Mouse (Mus musculus) intestine, postnatal 0 days (tissue): ENCODE data around the gene Prlhr. TPM values are rescaled to one million over a fixed set of nuclear protein-coding genes. Genes with fewer than 3 reads are reported as not detected.

ENCODE experiments used
- ATAC-seq: fragments of 200-750 bp; cut with Nextera tagmentation; 2 replicates; pipeline ENCODE4 v1.8.0; 2017; ENCODE audit warnings: mild to moderate bottlenecking, moderate TSS enrichment, moderate library complexity
- H3K27ac ChIP-seq: fragments of 300-500 bp; sonication (generic); 2 replicates; pipeline ENCODE4 v1.5.1; 2014; ENCODE audit warnings: mild to moderate bottlenecking, low read depth, low read length, moderate library complexity
- H3K27me3 ChIP-seq: fragments of 300-500 bp; sonication (generic); replicated peaks from 2 replicates; pipeline ENCODE4 v1.6.1; 2014; ENCODE audit warnings: low read length, mixed read lengths; ENCODE audit not compliant: control insufficient read depth, insufficient read depth
- H3K36me3 ChIP-seq: fragments of 300-500 bp; sonication (generic); 2 replicates; pipeline ENCODE4 v1.6.1; 2014; ENCODE audit warnings: mild to moderate bottlenecking, moderate library complexity; ENCODE audit not compliant: control insufficient read depth, insufficient read depth
- H3K4me1 ChIP-seq: fragments of 300-500 bp; sonication (generic); replicated peaks from 2 replicates; pipeline ENCODE4 v1.6.1; 2014; ENCODE audit warnings: antibody characterized with exemption, low read length, mixed read lengths; ENCODE audit not compliant: control insufficient read depth, insufficient read depth
- H3K4me2 ChIP-seq: fragments of 300-500 bp; sonication (generic); replicated peaks from 2 replicates; pipeline ENCODE4 v1.6.1; 2014; ENCODE audit warnings: low read depth, mild to moderate bottlenecking, moderate library complexity
- H3K4me3 ChIP-seq: fragments of 300-500 bp; sonication (generic); 2 replicates; pipeline ENCODE4 v1.5.1; 2014; ENCODE audit warnings: low read depth, low read length
- H3K9ac ChIP-seq: fragments of 300-500 bp; sonication (generic); 2 replicates; pipeline ENCODE4 v1.6.1; 2014; ENCODE audit warnings: mild to moderate bottlenecking, low read depth, low read length
- H3K9me3 ChIP-seq: fragments of 300-500 bp; sonication (generic); 2 replicates; pipeline ENCODE4 v1.6.1; 2016; ENCODE audit warnings: mixed run types; ENCODE audit not compliant: control insufficient read depth
- CTCF ChIP-seq: sonication (generic); IDR thresholded peaks from 2 replicates; pipeline ENCODE4 v1.5.1; 2016; ENCODE audit warnings: low read depth, mild to moderate bottlenecking, control low read depth, antibody characterized with exemption, moderate library complexity
- WGBS: fragments of 180-500 bp; shearing (Covaris S2); extraction: QIAGEN DNeasy Blood & Tissue Kit; methylation state at CpG from one replicate; pipeline ENCODE4 v1.1.7; 2014; 5-methylcytosine and 5-hydroxymethylcytosine counted together
- polyA plus RNA-seq: library from polyadenylated mRNA; unstranded; fragments of >200 nt; fragmentation: Nextera tagmentation; extraction: Ambion mirVana; gene quantifications from 2 replicates; pipeline ENCODE4 v1.2.1, GENCODE M21; 2015

Gene Prlhr
- polyA plus RNA-seq, 1 experiment from 2014 or later, result not detected

GRCm38 (mm10) chr19:60485261-60485660 lies 17.2 kb upstream of the Prlhr start:
- TF ChIP-seq CTCF, result no peak
- ATAC-seq, result no peak
- H3K36me3 ChIP-seq, result no peaks in the 10 kb centered on the region
- H3K27ac ChIP-seq, result no peak overlapping the region
- H3K4me1 ChIP-seq, result no peaks in the 10 kb centered on the region
- no peak overlapping the region for H3K4me3 ChIP-seq
- no peak overlapping the region for H3K4me2 ChIP-seq
- no peaks in the 10 kb centered on the region for H3K9me3 ChIP-seq
- no peaks in the 10 kb centered on the region for H3K27me3 ChIP-seq
- H3K9ac ChIP-seq, result no peak overlapping the region

- Histone ChIP-seq H3K36me3 (no peaks in the 10 kb centered on the region), H3K9me3 (no peaks in the 10 kb centered on the region), H3K27ac (no peak overlapping the region), H3K27me3 (no peaks in the 10 kb centered on the region), H3K4me3 (no peak overlapping the region), H3K4me2 (no peak overlapping the region), H3K4me1 (no peaks in the 10 kb centered on the region), H3K9ac (no peak overlapping the region)
- no peak for TF ChIP-seq CTCF
- ATAC-seq, result no peak
- WGBS, result 22% methylated on average over 1 of the region's 1 CpGs
These were observed 10.8 kb upstream of the Prlhr start for GRCm38 (mm10) chr19:60478859-60479258.

GRCm38 (mm10) chr19:60477788-60478187 lies 9.7 kb upstream of the Prlhr start:
- H3K9ac ChIP-seq, result no peak overlapping the region
- WGBS, result 52% methylated on average over 2 of the region's 2 CpGs
- H3K4me2 ChIP-seq, result no peak overlapping the region
- H3K9me3 ChIP-seq, result no peaks in the 10 kb centered on the region
- no peaks in the 10 kb centered on the region for H3K36me3 ChIP-seq
- no peak for TF ChIP-seq CTCF
- H3K27ac ChIP-seq, result no peak overlapping the region
- H3K4me3 ChIP-seq, result no peak overlapping the region
- no peaks in the 10 kb centered on the region for H3K4me1 ChIP-seq
- no peak for ATAC-seq
- no peaks in the 10 kb centered on the region for H3K27me3 ChIP-seq

- Histone ChIP-seq H3K4me1 (no peaks in the 10 kb centered on the region), H3K36me3 (no peaks in the 10 kb centered on the region), H3K4me2 (no peak overlapping the region), H3K9ac (no peak overlapping the region), H3K27me3 (peaks cover 34% of the 10 kb centered on the region), H3K4me3 (no peak overlapping the region), H3K27ac (no peak overlapping the region), H3K9me3 (no peaks in the 10 kb centered on the region)
- TF ChIP-seq CTCF, result no peak
- 1% methylated on average over 10 of the region's 10 CpGs for WGBS
- ATAC-seq, result no peak
These were observed 742 bp upstream of the Prlhr start for GRCm38 (mm10) chr19:60468846-60469245.

GRCm38 (mm10) chr19:60467588-60468007 lies 506 bp downstream of the Prlhr start:
- 15% methylated on average over 31 of the region's 31 CpGs for WGBS
- no peak for TF ChIP-seq CTCF
- Histone ChIP-seq H3K36me3 (no peaks in the 10 kb centered on the region), H3K4me2 (peak overlapping the region; percentile 51), H3K4me3 (peak overlapping the region; percentile 16; the same call in 1 of the 2 replicates), H3K27me3 (peaks cover 34% of the 10 kb centered on the region), H3K4me1 (no peaks in the 10 kb centered on the region), H3K9me3 (no peaks in the 10 kb centered on the region), H3K27ac (no peak overlapping the region; the same call in 1 of the 2 replicates), H3K9ac (no peak overlapping the region)
- ATAC-seq, result no peak; the same call in 1 of the 2 replicates

- peaks cover 34% of the 10 kb centered on the region for H3K27me3 ChIP-seq
- H3K4me2 ChIP-seq, result peak overlapping the region; percentile 51
- no peaks in the 10 kb centered on the region for H3K36me3 ChIP-seq
- no peaks in the 10 kb centered on the region for H3K4me1 ChIP-seq
- WGBS, result 4% methylated on average over 41 of the region's 41 CpGs
- H3K9me3 ChIP-seq, result no peaks in the 10 kb centered on the region
- peak overlapping the region; percentile 16; the same call in 1 of the 2 replicates for H3K4me3 ChIP-seq
- peak; percentile 80 for TF ChIP-seq CTCF
- H3K27ac ChIP-seq, result no peak overlapping the region
- no peak overlapping the region for H3K9ac ChIP-seq
- no peak for ATAC-seq
These were observed 1.0 kb downstream of the Prlhr start for GRCm38 (mm10) chr19:60466953-60467570.
